Mouse (Mus musculus) urinary bladder, postnatal 4 days (tissue): ENCODE measurements around the gene Dapp1.
A peak's percentile ranks its signal among the peaks of the same experiment; 100 is the strongest.
"Not testable (repeated sequence)": the region's sequence is repeated elsewhere in the genome, so short reads cannot be mapped to it uniquely, and the experiment has no call there.

Source experiments
- DNase-seq, 2 experiments: peaks; one replicate each; pipeline ENCODE4 v3.0.0; 2021 to 2022; ENCODE audit warnings: low spot score in 2 of 2

Dapp1 gene

DNA sequence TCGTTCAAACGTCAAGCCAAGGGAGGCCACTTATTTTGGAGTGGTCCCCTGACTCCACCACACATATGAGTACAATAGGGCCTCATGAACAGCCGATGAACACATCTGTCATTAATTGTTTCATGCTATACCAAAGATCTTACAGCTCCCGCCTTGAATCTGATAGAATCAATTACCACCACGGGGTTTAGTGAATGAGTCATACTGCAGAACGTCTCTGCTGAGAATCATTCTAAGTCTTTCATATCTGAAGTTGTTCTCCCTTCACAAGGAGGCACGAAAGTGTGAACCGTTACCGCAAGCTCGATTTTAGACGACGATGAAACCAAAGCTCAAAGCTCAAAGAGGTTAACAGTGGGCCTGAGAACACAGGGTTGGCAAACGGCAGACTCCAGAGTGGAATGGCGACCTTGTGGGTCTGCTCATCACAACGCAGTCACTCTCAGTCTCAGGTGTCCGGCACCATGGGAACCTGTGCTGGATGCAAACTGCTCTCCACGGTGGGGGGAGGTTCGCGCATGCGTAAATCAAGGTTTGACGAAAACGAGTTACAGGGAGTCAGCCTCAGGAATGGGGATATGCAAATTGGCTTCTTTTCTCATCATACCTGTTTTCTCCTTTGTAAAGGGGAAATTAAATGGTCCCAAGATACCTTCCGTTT lies 27.0 kb downstream of the Dapp1 start:
- no peak for DNase-seq

GRCm38 (mm10) chr3:137952914-137953880 lies 28.1 kb downstream of the Dapp1 start:
- DNase-seq, result no peak

DNA sequence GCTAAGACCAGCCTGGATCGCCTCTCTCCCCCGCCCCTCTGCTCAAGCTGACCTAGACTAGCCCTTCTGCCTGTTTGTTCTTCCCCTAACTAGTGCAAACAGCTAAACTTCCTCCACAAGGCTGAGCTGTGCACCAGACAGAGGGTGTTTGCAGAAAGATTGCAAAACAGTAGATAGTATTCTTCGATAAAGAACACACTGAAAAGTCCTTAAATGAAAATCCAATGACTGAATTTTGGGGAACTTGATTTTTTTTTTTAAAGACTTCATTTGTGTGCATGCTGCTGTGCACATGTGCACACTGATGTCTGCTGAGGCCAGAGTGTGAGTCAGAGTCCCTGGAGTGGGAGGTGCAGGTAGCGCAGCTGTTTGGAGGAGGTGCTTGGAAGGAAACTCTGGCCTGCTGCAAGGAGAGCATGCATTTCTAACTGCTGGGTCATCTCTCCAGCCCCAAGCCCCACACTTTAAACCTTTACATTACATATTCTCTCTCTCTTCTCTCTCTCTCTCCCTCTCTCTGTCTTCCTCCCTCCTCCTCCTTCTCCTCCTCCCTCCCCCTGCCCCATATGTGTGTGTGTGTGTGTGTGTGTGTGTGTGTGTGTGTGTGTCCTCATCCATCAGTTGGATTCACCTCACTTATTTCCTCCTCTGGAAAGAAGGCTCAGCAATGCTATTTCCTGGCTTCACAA lies 29.0 kb downstream of the Dapp1 start:
- DNase-seq, result peak in 1 of 2 experiments; percentile 42

GRCm38 (mm10) chr3:137951819-137952218 lies 29.5 kb downstream of the Dapp1 start:
- DNase-seq, result no peak

- not testable (repeated sequence) for DNase-seq
Measured at GRCm38 (mm10) chr3:137951302-137951701, 30.0 kb downstream of the Dapp1 start.

DNA sequence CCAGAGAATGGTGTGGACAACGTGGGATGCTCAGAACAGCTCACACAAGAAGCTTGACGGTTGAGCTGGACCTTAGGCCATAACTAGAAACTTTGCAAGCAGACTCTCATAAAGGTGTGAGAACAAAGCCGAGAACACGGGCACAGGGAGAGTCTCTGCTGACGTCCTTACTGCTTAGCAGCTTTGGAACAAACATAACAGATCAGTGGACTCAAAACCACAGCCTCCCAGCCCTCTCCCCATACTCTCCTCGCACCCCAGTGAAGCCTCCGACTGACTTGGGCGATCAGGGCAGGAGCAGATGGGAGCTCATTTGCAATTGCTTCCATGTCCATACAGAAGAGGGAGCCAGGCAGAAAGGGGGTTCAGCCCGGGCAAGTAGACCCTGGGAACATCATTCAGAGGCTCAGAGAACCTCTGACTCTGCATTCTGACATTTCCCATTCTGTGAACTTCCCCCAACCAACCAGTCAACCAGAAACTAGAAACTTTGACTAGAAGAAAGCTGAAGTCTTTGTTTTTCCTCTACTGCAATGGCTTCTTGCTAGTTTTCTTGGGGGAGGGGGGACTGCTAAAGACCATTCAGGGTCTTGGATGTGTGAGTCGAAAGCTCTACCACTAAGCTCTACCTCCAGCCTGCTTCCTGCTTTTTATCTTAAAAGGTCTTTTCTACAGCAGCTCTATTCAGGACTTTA lies 31.0 kb downstream of the Dapp1 start:
- DNase-seq, result no peak

DNA sequence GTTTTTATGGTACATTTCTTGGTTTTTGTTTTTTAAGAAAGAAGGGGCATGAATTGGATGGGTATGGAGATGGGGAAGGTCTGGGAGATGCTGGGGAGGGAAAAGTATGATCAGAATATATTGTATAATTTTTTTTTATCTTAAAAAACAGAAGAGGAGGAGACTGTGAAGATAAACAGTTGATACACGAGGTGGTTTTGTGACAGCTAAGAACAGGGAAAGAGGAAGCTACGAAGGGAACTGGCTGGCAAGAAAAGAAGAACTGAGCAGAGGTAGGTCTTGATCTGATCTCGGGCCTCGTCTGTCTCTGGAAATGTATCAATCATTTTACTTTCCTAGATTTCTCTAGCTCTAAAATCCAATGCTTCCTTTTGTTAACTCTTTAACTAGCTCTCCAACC lies 33.8 kb downstream of the Dapp1 start:
- no peak for DNase-seq

DNA sequence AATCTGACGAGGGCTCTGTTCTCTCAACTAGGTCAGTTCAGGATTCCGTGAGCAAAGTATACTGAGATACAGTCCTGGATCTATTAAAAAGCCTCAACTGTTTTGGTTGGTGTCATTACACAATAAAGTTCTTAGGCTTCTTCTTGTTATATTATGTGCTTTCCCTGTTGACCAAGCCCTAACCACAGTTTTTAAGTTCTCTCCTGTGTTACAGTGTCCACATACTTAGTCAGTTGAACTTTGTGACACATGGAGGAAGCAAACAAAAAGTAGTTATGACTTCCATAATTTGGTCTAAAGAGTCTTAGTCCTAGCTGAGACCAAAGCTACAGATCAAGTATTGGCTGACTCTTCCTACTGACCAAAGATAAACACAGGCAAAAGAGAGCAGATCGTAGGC lies 34.5 kb downstream of the Dapp1 start:
- no peak for DNase-seq

DNA sequence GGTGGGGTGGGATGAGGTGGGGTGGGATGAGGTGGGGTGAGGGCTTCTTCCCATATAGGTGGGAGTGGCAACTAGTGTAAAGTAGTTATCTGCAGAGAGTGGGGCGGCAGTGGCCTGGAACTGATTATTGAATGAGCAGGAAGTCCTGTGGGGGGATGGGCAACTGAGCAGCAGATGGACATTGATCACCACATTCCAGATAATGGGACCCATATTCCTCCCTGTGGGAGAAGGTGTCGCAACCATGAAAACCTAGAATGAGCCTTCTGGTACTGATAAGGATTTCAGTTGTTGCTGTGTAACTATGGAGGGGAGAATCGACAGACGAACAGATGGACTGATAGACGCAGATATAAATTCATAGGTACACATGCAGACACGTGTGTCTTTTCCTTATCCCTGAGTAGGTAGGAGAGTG lies 37.6 kb downstream of the Dapp1 start:
- DNase-seq, result no peak

DNA sequence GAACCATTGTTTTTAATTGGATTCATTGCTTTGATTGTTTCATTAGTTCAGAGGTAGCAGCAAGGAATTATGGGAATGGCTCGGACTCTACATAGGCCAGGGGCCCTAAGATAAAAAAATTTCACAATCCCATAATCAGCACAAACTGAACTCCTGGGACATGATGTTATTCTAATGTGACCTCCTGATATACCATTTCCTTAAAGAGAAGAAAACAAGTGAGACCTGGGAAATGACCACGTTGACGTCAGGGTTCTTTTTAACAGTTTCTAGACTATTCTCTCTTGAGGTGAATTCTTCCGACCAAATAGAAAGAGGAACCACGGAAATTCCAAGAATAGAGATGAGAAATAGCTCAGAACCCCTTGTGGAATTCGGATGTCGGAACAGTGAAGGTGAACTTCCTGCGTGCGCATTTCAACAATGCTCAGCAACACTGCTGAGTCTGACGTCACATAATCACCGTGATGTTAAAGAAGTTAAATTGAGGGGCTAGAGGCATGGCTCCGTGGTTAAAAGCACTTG lies 39.2 kb downstream of the Dapp1 start:
- DNase-seq, result no peak

GRCm38 (mm10) chr3:137941555-137941954 lies 39.8 kb downstream of the Dapp1 start:
- DNase-seq, result no peak

- DNase-seq, result no peak
Measured at GRCm38 (mm10) chr3:137940757-137941156, 40.6 kb downstream of the Dapp1 start.

- DNase-seq, result no peak
Measured at GRCm38 (mm10) chr3:137938608-137939007, 42.7 kb downstream of the Dapp1 start.

- no peak for DNase-seq
Measured at GRCm38 (mm10) chr3:137936541-137936940, 44.8 kb downstream of the Dapp1 start.

GRCm38 (mm10) chr3:137935570-137936525 lies 45.5 kb downstream of the Dapp1 start:
- no peak for DNase-seq

DNA sequence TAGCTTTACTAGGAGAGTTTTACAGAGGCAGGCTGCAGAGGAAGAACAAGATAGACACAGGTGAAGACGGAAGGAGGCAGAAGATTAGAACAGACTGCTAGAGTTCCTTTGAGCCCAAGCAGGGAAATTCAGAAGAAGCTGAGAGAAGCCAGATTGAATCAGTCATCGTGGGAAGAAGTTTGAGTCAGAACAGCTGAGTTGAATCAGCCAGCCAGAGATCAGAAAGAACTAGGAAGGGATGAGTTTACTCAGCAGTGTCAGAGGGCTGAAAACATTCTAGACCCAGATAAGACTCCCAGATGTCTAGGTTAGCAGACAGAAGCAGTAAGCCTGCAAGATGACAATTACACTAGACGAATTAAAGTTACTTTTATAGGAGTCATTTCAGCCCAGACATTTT lies 47.4 kb downstream of the Dapp1 start:
- DNase-seq, result no peak

- DNase-seq, result no peak
Measured at GRCm38 (mm10) chr3:137932748-137933147, 48.6 kb downstream of the Dapp1 start.

DNA sequence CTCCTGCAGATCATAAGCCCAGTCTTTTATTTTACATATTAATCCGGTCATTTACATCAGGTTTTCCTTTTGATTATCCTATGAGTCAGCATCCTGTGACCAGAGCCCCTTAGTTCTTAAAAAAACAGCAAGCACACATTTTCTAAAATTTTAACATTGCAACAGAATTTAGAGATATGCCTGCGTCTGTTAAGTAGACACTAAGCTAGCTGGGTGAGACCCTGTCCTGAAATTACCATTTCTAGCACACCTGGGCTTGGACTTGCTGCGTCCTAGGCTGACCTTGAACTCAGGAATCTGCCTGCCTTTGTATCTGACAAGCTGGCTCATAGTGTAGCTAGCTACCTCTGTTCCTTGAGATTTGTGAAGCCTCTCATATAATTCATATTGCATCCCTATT lies 51.4 kb downstream of the Dapp1 start:
- no peak for DNase-seq

GRCm38 (mm10) chr3:137927010-137927409 lies 54.3 kb downstream of the Dapp1 start:
- no peak for DNase-seq

DNA sequence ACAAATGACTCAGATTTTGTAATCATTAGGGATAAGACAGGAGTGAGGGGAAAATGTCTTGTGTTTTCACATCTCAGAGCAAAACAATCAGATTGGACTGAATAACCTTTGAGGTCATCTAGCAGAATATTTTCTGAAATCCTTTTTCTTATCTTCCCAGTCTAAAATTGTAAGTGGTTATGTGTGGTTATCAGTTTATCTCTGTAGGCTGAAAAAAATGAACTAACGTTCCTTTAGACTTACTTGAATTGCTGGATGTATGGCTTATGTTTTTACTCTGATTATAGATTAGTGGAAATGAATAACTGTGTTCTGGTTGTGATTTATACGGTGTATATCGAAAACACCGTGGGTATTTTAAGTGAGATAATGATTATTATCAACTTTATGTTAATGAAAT lies 60.8 kb downstream of the Dapp1 start:
- DNase-seq, result no peak
